In genomic region chr17:8686356-8686755, GRCm38 (mm10) we compare ENCODE assay signal across 13 mouse cellular contexts.
"Had no signal": no experiment of that assay in that cellular context is flagged by ENCODE, and none has a peak within 500 bp of the region (broad histone marks: within the 10 kb centered on the region; RNA-seq: fewer than 3 reads in every experiment).

No protein-coding gene starts in this region.

- H3K27ac ChIP-seq: layer of hippocampus, adult 2 months; limb, embryonic 10.5 days; liver, embryonic 15.5 days; midbrain, embryonic 10.5 days; neural tube, embryonic 12.5 days; stomach, embryonic 15.5 days had no signal

- H3K4me1 ChIP-seq: limb, embryonic 10.5 days; liver, embryonic 15.5 days; midbrain, embryonic 10.5 days; neural tube, embryonic 12.5 days; stomach, embryonic 15.5 days had no signal

- H3K4me3 ChIP-seq: layer of hippocampus, adult 2 months; limb, embryonic 10.5 days; liver, embryonic 15.5 days; midbrain, embryonic 10.5 days; neural tube, embryonic 12.5 days; stomach, embryonic 15.5 days had no signal

- H3K27me3 ChIP-seq: liver, embryonic 15.5 days; neural tube, embryonic 12.5 days; stomach, embryonic 15.5 days had no signal

- DNase-seq: kidney, postnatal 10 days; kidney, postnatal 4 days; lung, adult 2 months; lung, postnatal 4 days; midbrain, embryonic 14.5 days; right cerebral cortex, postnatal 14 days; thymus, postnatal 4 days had no signal
